Mouse (Mus musculus): Measurements from ENCODE around the gene Omp. TPM values are rescaled to one million over a fixed set of nuclear protein-coding genes. Genes with fewer than 3 reads are reported as not detected.
A peak's percentile ranks its signal among the peaks of the same experiment; 100 is the strongest.
"Not testable (repeated sequence)": the region's sequence is repeated elsewhere in the genome, so short reads cannot be mapped to it uniquely, and the experiment has no call there.

The Omp gene
- polyA plus RNA-seq (2015; fragmentation: Nextera tagmentation; extraction: Ambion mirVana), result 0.17 and 0.26 TPM in 2 replicates

DNA sequence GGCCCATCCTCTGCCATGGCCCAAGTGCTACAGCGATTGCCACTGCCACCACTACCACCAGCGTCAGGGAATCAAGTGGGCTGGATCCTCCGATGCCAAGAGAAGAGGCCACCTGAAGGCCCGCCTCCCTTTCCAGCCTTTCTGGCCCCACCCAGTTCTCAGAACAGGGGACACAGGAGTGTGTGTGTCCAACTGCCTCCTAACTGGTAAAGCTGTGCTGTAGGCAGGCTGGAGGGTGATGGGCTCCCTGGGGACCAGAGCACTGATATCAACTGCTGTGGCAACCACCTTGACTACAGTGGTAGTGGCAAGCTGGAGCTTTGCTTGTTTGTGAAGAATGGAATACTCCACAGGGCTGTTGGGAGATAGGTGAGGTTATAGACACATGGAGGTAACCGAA lies at the start of gene Omp:
Gene Omp, minus strand, starts transcription at position 101 of the 400 bp plus-strand sequence.
- H3K27me3 ChIP-seq (ENCODE audit: control insufficient read depth, insufficient read depth, low read length), result no peaks in the 10 kb centered on the region; the same call in none of the 2 replicates
- 82% methylated on average over 5 of the region's 5 CpGs for WGBS
- H3K36me3 ChIP-seq (ENCODE audit: control insufficient read depth, insufficient read depth), result no peaks in the 10 kb centered on the region
- H3K4me2 ChIP-seq (ENCODE audit: low read depth, low read length), result no peak within 1 kb of the TSS
- no peak within 1 kb of the TSS for H3K27ac ChIP-seq (ENCODE audit: low read length)
- no peak within 1 kb of the TSS for H3K4me3 ChIP-seq (ENCODE audit: low read length)
- peaks cover 14% of the 10 kb centered on the region for H3K4me1 ChIP-seq (ENCODE audit: control insufficient read depth, insufficient read depth, low read length)
- H3K9me3 ChIP-seq (replicated peaks; ENCODE audit: control insufficient read depth, low read length), result no peaks in the 10 kb centered on the region
- no peak for ATAC-seq (replicated peaks; ENCODE audit: extremely low read depth, insufficient read depth, low FRiP score)
- no peak within 1 kb of the TSS for H3K9ac ChIP-seq (ENCODE audit: low read length)

DNA sequence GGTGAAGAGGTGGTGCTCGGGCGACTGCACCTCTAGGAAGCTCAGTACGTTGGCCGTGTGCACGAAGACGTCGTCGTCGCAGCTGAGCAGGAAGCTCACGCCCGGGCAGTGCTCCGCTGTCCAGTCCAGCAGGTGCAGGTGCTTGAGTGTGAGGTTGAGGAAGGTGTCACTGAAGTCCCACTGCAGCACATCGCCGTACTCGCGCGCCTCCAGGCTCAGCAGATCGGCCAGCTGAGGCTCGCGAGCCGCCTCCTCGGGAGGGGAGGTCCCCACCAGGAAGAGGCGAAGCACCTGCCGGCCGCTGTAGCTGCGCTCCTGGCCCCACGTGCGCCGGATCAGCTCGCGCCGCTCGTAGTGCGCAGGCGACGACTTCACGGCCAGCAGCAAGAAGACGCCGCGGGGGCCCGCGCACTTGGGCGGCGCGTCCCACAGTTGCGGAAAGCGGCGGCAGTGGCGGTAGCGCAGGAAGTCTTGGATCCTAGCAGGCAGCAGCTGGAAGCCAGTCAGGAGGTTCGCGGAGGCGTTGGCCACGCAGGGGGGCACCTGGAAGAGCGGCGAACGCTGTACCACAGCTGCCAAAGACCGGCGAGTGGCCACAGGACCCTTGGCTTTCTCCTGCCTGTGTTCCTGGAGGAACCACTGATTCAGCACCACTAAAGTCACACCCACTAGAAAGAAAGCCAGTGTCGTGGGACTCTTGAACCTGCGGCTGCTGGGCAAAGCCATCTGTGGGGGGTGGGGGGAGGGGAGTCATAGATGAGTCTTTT lies 48.9 kb upstream of the Omp start:
- peaks cover 12% of the 10 kb centered on the region for H3K4me1 ChIP-seq (ENCODE audit: control insufficient read depth, insufficient read depth, low read length)
- 2% methylated on average over 61 of the region's 61 CpGs for WGBS
- H3K36me3 ChIP-seq (ENCODE audit: control insufficient read depth, insufficient read depth), result no peaks in the 10 kb centered on the region
- H3K4me2 ChIP-seq (ENCODE audit: low read depth, low read length), result peak overlapping the region; percentile 76
- H3K9ac ChIP-seq (ENCODE audit: low read length), result no peak overlapping the region
- no peak overlapping the region for H3K27ac ChIP-seq (ENCODE audit: low read length)
- no peaks in the 10 kb centered on the region for H3K9me3 ChIP-seq (replicated peaks; ENCODE audit: control insufficient read depth, low read length)
- peak overlapping the region; percentile 50 for H3K4me3 ChIP-seq (ENCODE audit: low read length)
- H3K27me3 ChIP-seq (ENCODE audit: control insufficient read depth, insufficient read depth, low read length), result peaks cover 42% of the 10 kb centered on the region
- peak; percentile 31; the same call in 1 of the 2 replicates for ATAC-seq (replicated peaks; ENCODE audit: extremely low read depth, insufficient read depth, low FRiP score)

GRCm38 (mm10) chr7:98193515-98194025 lies 48.3 kb upstream of the Omp start:
- Histone ChIP-seq H3K9me3 (replicated peaks; ENCODE audit: control insufficient read depth, low read length) (no peaks in the 10 kb centered on the region), H3K4me3 (ENCODE audit: low read length) (peak overlapping the region; percentile 50), H3K27ac (ENCODE audit: low read length) (no peak overlapping the region), H3K9ac (ENCODE audit: low read length) (no peak overlapping the region), H3K4me1 (ENCODE audit: control insufficient read depth, insufficient read depth, low read length) (peaks cover 12% of the 10 kb centered on the region), H3K36me3 (ENCODE audit: control insufficient read depth, insufficient read depth) (no peaks in the 10 kb centered on the region), H3K4me2 (ENCODE audit: low read depth, low read length) (peak overlapping the region; percentile 76), H3K27me3 (ENCODE audit: control insufficient read depth, insufficient read depth, low read length) (peaks cover 42% of the 10 kb centered on the region)
- 0 out of 2 replicates have a peak, but pooled peaks have one; percentile 33 for ATAC-seq (replicated peaks; ENCODE audit: extremely low read depth, insufficient read depth, low FRiP score)
- WGBS, result 7% methylated on average over 36 of the region's 36 CpGs

- Histone ChIP-seq H3K4me2 (ENCODE audit: low read depth, low read length) (no peak overlapping the region), H3K4me3 (ENCODE audit: low read length) (no peak overlapping the region), H3K36me3 (ENCODE audit: control insufficient read depth, insufficient read depth) (no peaks in the 10 kb centered on the region), H3K27ac (ENCODE audit: low read length) (no peak overlapping the region), H3K27me3 (ENCODE audit: control insufficient read depth, insufficient read depth, low read length) (peaks cover 42% of the 10 kb centered on the region), H3K9me3 (replicated peaks; ENCODE audit: control insufficient read depth, low read length) (no peaks in the 10 kb centered on the region), H3K9ac (ENCODE audit: low read length) (no peak overlapping the region), H3K4me1 (ENCODE audit: control insufficient read depth, insufficient read depth, low read length) (peaks cover 12% of the 10 kb centered on the region)
- 54% methylated on average over 17 of the region's 17 CpGs for WGBS
- ATAC-seq (replicated peaks; ENCODE audit: extremely low read depth, insufficient read depth, low FRiP score), result no peak
These were observed 46.4 kb upstream of the Omp start for GRCm38 (mm10) chr7:98191571-98192250.

GRCm38 (mm10) chr7:98190578-98190977 lies 45.3 kb upstream of the Omp start:
- no peak overlapping the region for H3K4me2 ChIP-seq (ENCODE audit: low read depth, low read length)
- 80% methylated on average over 1 of the region's 1 CpGs for WGBS
- H3K4me1 ChIP-seq (ENCODE audit: control insufficient read depth, insufficient read depth, low read length), result peaks cover 12% of the 10 kb centered on the region
- H3K27ac ChIP-seq (ENCODE audit: low read length), result no peak overlapping the region
- H3K27me3 ChIP-seq (ENCODE audit: control insufficient read depth, insufficient read depth, low read length), result peaks cover 40% of the 10 kb centered on the region
- H3K4me3 ChIP-seq (ENCODE audit: low read length), result no peak overlapping the region
- ATAC-seq (replicated peaks; ENCODE audit: extremely low read depth, insufficient read depth, low FRiP score), result no peak
- no peak overlapping the region for H3K9ac ChIP-seq (ENCODE audit: low read length)
- H3K36me3 ChIP-seq (ENCODE audit: control insufficient read depth, insufficient read depth), result no peaks in the 10 kb centered on the region
- no peaks in the 10 kb centered on the region for H3K9me3 ChIP-seq (replicated peaks; ENCODE audit: control insufficient read depth, low read length)

DNA sequence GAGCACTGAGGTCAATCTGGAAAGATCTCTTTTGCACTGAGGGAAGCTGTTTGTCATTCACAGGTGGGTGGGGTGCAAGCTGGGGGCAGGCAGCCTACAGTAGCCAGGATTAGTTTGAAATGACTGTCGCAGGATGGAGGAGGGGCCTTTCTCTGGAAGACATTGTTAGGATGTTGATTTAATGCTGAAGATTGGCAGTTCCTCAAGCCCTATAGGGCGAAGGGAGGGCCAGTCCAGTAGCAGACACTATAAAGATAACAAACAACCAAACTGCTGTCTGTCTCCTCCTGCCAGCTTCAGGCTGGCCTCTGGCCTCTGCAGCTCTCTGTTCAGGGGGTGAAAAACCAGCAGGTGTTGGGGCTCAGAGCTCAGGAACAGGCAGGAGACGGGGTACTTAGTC lies 44.4 kb upstream of the Omp start:
- Histone ChIP-seq H3K36me3 (ENCODE audit: control insufficient read depth, insufficient read depth) (no peaks in the 10 kb centered on the region), H3K27ac (ENCODE audit: low read length) (no peak overlapping the region), H3K4me3 (ENCODE audit: low read length) (no peak overlapping the region), H3K9me3 (replicated peaks; ENCODE audit: control insufficient read depth, low read length) (no peaks in the 10 kb centered on the region), H3K4me2 (ENCODE audit: low read depth, low read length) (no peak overlapping the region), H3K9ac (ENCODE audit: low read length) (no peak overlapping the region), H3K27me3 (ENCODE audit: control insufficient read depth, insufficient read depth, low read length) (peaks cover 31% of the 10 kb centered on the region), H3K4me1 (ENCODE audit: control insufficient read depth, insufficient read depth, low read length) (peaks cover 12% of the 10 kb centered on the region)
- ATAC-seq (replicated peaks; ENCODE audit: extremely low read depth, insufficient read depth, low FRiP score), result no peak
- WGBS, result 26% methylated on average over 3 of the region's 3 CpGs

- Histone ChIP-seq H3K9me3 (replicated peaks; ENCODE audit: control insufficient read depth, low read length) (no peaks in the 10 kb centered on the region), H3K27ac (ENCODE audit: low read length) (no peak overlapping the region), H3K27me3 (ENCODE audit: control insufficient read depth, insufficient read depth, low read length) (peaks cover 21% of the 10 kb centered on the region), H3K4me2 (ENCODE audit: low read depth, low read length) (no peak overlapping the region), H3K4me3 (ENCODE audit: low read length) (no peak overlapping the region), H3K36me3 (ENCODE audit: control insufficient read depth, insufficient read depth) (no peaks in the 10 kb centered on the region), H3K9ac (ENCODE audit: low read length) (no peak overlapping the region), H3K4me1 (ENCODE audit: control insufficient read depth, insufficient read depth, low read length) (peaks cover 4% of the 10 kb centered on the region; the same call in 1 of the 2 replicates)
- 84% methylated on average over 2 of the region's 2 CpGs for WGBS
- no peak for ATAC-seq (replicated peaks; ENCODE audit: extremely low read depth, insufficient read depth, low FRiP score)
These were observed 43.4 kb upstream of the Omp start for GRCm38 (mm10) chr7:98188680-98189079.

- H3K27ac ChIP-seq (ENCODE audit: low read length), result no peak overlapping the region
- H3K4me2 ChIP-seq (ENCODE audit: low read depth, low read length), result no peak overlapping the region
- no peak overlapping the region for H3K9ac ChIP-seq (ENCODE audit: low read length)
- peaks cover 16% of the 10 kb centered on the region for H3K27me3 ChIP-seq (ENCODE audit: control insufficient read depth, insufficient read depth, low read length)
- no peak overlapping the region for H3K4me3 ChIP-seq (ENCODE audit: low read length)
- 96% methylated on average over 2 of the region's 2 CpGs for WGBS
- H3K36me3 ChIP-seq (ENCODE audit: control insufficient read depth, insufficient read depth), result no peaks in the 10 kb centered on the region
- H3K9me3 ChIP-seq (replicated peaks; ENCODE audit: control insufficient read depth, low read length), result no peaks in the 10 kb centered on the region
- H3K4me1 ChIP-seq (ENCODE audit: control insufficient read depth, insufficient read depth, low read length), result no peaks in the 10 kb centered on the region
- ATAC-seq (replicated peaks; ENCODE audit: extremely low read depth, insufficient read depth, low FRiP score), result no peak
These were observed 42.9 kb upstream of the Omp start for GRCm38 (mm10) chr7:98188238-98188637.

GRCm38 (mm10) chr7:98187332-98187731 lies 42.0 kb upstream of the Omp start:
- H3K27me3 ChIP-seq (ENCODE audit: control insufficient read depth, insufficient read depth, low read length); ATAC-seq (replicated peaks; ENCODE audit: extremely low read depth, insufficient read depth, low FRiP score); H3K4me3 ChIP-seq (ENCODE audit: low read length); H3K4me1 ChIP-seq (ENCODE audit: control insufficient read depth, insufficient read depth, low read length); H3K4me2 ChIP-seq (ENCODE audit: low read depth, low read length); H3K9me3 ChIP-seq (replicated peaks; ENCODE audit: control insufficient read depth, low read length); H3K9ac ChIP-seq (ENCODE audit: low read length); H3K27ac ChIP-seq (ENCODE audit: low read length); H3K36me3 ChIP-seq (ENCODE audit: control insufficient read depth, insufficient read depth): not testable (repeated sequence)
- WGBS, result 72% methylated on average over 3 of the region's 3 CpGs
